Mouse (Mus musculus) liver, adult (tissue): ENCODE data around the gene BC049762.

ENCODE experiments used
- GATA4 ChIP-seq: IDR thresholded peaks from 2 replicates; pipeline ENCODE4 v1.6.1; 2014; ENCODE audit warnings: mild to moderate bottlenecking, low read length; ENCODE audit not compliant: insufficient replicate concordance

The BC049762 gene

GRCm38 (mm10) chr11:51262342-51263285 is at the start of gene BC049762:
BC049762 (minus strand) TSS chr11:51263046.
- no peak; the same call in 1 of the 2 replicates for TF ChIP-seq GATA4

GRCm38 (mm10) chr11:51311846-51312245 is 49.0 kb upstream of the BC049762 start:
- TF ChIP-seq GATA4, result no peak

- TF ChIP-seq GATA4, result no peak
These were observed 45.5 kb upstream of the BC049762 start for GRCm38 (mm10) chr11:51308306-51308705.

- no peak for TF ChIP-seq GATA4
These were observed 41.2 kb upstream of the BC049762 start for GRCm38 (mm10) chr11:51303981-51304553.

- TF ChIP-seq GATA4, result no peak
These were observed 39.5 kb upstream of the BC049762 start for GRCm38 (mm10) chr11:51302396-51302795.

GRCm38 (mm10) chr11:51298691-51299090 is 35.8 kb upstream of the BC049762 start:
- no peak for TF ChIP-seq GATA4

- TF ChIP-seq GATA4, result no peak
These were observed 32.9 kb upstream of the BC049762 start for GRCm38 (mm10) chr11:51295742-51296141.

- no peak for TF ChIP-seq GATA4
These were observed 31.2 kb upstream of the BC049762 start for GRCm38 (mm10) chr11:51293956-51294530.

- no peak for TF ChIP-seq GATA4
These were observed 27.5 kb upstream of the BC049762 start for GRCm38 (mm10) chr11:51290066-51290955.

- no peak for TF ChIP-seq GATA4
These were observed 26.8 kb upstream of the BC049762 start, which contains the start of gene Col23a1 for GRCm38 (mm10) chr11:51289564-51290041. Col23a1 (plus strand) TSS chr11:51289920.

GRCm38 (mm10) chr11:51274418-51274817 is 11.6 kb upstream of the BC049762 start:
- no peak for TF ChIP-seq GATA4

- no peak for TF ChIP-seq GATA4
These were observed 2.5 kb upstream of the BC049762 start for GRCm38 (mm10) chr11:51265326-51265725.

GRCm38 (mm10) chr11:51264352-51264751 is 1.5 kb upstream of the BC049762 start:
- TF ChIP-seq GATA4, result no peak

- TF ChIP-seq GATA4, result no peak; the same call in 1 of the 2 replicates
These were observed 513 bp upstream of the BC049762 start for GRCm38 (mm10) chr11:51263286-51263831.

- no peak for TF ChIP-seq GATA4
These were observed 1.1 kb downstream of the BC049762 start, which contains the start of gene Clk4 for GRCm38 (mm10) chr11:51261680-51262219. Clk4 (plus strand) TSS chr11:51261730.

GRCm38 (mm10) chr11:51257006-51257405 is 5.8 kb downstream of the BC049762 start:
- no peak for TF ChIP-seq GATA4
